Mouse (Mus musculus) ES-Bruce4 (cell line): ENCODE results near the gene Wdr37.

Source experiments
- CTCF ChIP-seq: IDR thresholded peaks from one replicate; pipeline ENCODE4 v1.8.1; 2011; ENCODE audit warnings: low read depth, low read length
- EP300 ChIP-seq: IDR thresholded peaks from 2 replicates; pipeline ENCODE4 v1.6.1; 2011; ENCODE audit warnings: low read depth, low read length; ENCODE audit not compliant: insufficient read depth
- POLR2A ChIP-seq: IDR thresholded peaks from one replicate; pipeline ENCODE4 v1.8.1; 2011; ENCODE audit warnings: low read length; ENCODE audit not compliant: insufficient read depth

GRCm38 (mm10) chr13:8860861-8861260 lies 10.8 kb downstream of the Wdr37 start:
- TF ChIP-seq CTCF (no peak), EP300 (no peak), POLR2A (no peak)
